Mouse (Mus musculus) heart, embryonic 11.5 days (tissue): ENCODE measurements around the gene Gm42715. TPM values are rescaled to one million over a fixed set of nuclear protein-coding genes. Genes with fewer than 3 reads are reported as not detected.

Source experiments
- ATAC-seq: fragments of 200-750 bp; cut with Nextera tagmentation; replicated peaks from 2 replicates; pipeline ENCODE4 v1.8.0; 2017; ENCODE audit warnings: moderate library complexity; ENCODE audit not compliant: insufficient number of reproducible peaks, low FRiP score, low TSS enrichment
- H3K27ac ChIP-seq: fragments of 300-500 bp; sonication (generic); 2 replicates; pipeline ENCODE4 v1.5.1; 2014; ENCODE audit warnings: mild to moderate bottlenecking, low read depth, low read length
- H3K27me3 ChIP-seq: fragments of 300-500 bp; sonication (generic); 2 replicates; pipeline ENCODE4 v1.6.1; 2014; ENCODE audit warnings: mild to moderate bottlenecking, low read length, mixed read lengths; ENCODE audit not compliant: control insufficient read depth, insufficient read depth
- H3K36me3 ChIP-seq: fragments of 300-500 bp; sonication (generic); 2 replicates; pipeline ENCODE4 v1.6.1; 2014; ENCODE audit warnings: mild to moderate bottlenecking, low read length, moderate library complexity, mixed read lengths; ENCODE audit not compliant: control insufficient read depth, insufficient read depth
- H3K4me1 ChIP-seq: fragments of 300-500 bp; sonication (generic); 2 replicates; pipeline ENCODE4 v1.6.1; 2014; ENCODE audit warnings: low read length; ENCODE audit not compliant: control insufficient read depth, insufficient read depth
- H3K4me2 ChIP-seq: fragments of 300-500 bp; sonication (generic); 2 replicates; pipeline ENCODE4 v1.6.1; 2014; ENCODE audit warnings: mild to moderate bottlenecking, moderate library complexity
- H3K4me3 ChIP-seq: fragments of 300-500 bp; sonication (generic); 2 replicates; pipeline ENCODE4 v1.5.1; 2014; ENCODE audit warnings: low read depth, low read length
- H3K9ac ChIP-seq: fragments of 300-500 bp; sonication (generic); 2 replicates; pipeline ENCODE4 v1.6.1; 2014; ENCODE audit warnings: mild to moderate bottlenecking, low read depth, low read length, moderate library complexity
- H3K9me3 ChIP-seq: fragments of 300-500 bp; sonication (generic); replicated peaks from 2 replicates; pipeline ENCODE4 v1.6.1; 2016; ENCODE audit warnings: low read length; ENCODE audit not compliant: control insufficient read depth
- WGBS: fragments of 180-500 bp; shearing (Covaris S2); extraction: QIAGEN DNeasy Blood & Tissue Kit; methylation state at CpG from one replicate; pipeline ENCODE4 v1.1.7; 2014; ENCODE audit not compliant: insufficient replicate concordance; 5-methylcytosine and 5-hydroxymethylcytosine counted together
- microRNA-seq: library from miRNA; unstranded; fragments of <30 nt; microRNA quantifications from one replicate; pipeline ENCODE4, GENCODE M21; 2016; ENCODE audit warnings: borderline number of aligned reads
- polyA plus RNA-seq: library from polyadenylated mRNA; unstranded; fragments of >200 nt; fragmentation: Nextera tagmentation; extraction: Ambion mirVana; gene quantifications from 2 replicates; pipeline ENCODE4 v1.2.1, GENCODE M21; 2014

The Gm42715 gene
- polyA plus RNA-seq, 1 experiment from 2014 or later: 12.6 TPM

DNA sequence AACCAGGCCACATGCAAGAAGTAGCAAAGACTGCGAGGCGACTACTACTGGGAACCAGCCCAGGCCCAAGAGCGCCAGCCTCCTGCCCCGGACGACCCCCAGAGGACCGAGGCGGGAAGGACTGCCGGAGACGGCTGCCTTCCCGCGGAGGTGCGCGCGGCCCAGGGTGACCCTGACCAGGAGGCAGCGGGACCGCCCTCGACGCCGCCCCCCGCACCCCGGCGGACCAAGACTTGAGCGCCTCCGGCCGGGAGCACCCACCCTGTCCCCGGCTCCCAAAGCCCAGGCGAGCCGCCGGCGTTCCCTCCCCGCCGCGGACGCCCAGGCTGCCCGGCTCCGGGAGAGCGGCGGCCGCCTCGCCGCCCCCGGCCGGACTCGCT is 95.1 kb downstream of the Gm42715 start:
- Histone ChIP-seq H3K9ac (peak overlapping the region; percentile 98), H3K4me1 (peaks cover 8% of the 10 kb centered on the region), H3K4me3 (peak overlapping the region; percentile 99), H3K36me3 (peaks cover 35% of the 10 kb centered on the region), H3K9me3 (peaks cover 19% of the 10 kb centered on the region), H3K4me2 (peak overlapping the region; percentile 67), H3K27me3 (no peaks in the 10 kb centered on the region), H3K27ac (peak overlapping the region; percentile 91)
- under 1% methylated on average over 20 of the region's 44 CpGs for WGBS
- peak; percentile 61 for ATAC-seq

DNA sequence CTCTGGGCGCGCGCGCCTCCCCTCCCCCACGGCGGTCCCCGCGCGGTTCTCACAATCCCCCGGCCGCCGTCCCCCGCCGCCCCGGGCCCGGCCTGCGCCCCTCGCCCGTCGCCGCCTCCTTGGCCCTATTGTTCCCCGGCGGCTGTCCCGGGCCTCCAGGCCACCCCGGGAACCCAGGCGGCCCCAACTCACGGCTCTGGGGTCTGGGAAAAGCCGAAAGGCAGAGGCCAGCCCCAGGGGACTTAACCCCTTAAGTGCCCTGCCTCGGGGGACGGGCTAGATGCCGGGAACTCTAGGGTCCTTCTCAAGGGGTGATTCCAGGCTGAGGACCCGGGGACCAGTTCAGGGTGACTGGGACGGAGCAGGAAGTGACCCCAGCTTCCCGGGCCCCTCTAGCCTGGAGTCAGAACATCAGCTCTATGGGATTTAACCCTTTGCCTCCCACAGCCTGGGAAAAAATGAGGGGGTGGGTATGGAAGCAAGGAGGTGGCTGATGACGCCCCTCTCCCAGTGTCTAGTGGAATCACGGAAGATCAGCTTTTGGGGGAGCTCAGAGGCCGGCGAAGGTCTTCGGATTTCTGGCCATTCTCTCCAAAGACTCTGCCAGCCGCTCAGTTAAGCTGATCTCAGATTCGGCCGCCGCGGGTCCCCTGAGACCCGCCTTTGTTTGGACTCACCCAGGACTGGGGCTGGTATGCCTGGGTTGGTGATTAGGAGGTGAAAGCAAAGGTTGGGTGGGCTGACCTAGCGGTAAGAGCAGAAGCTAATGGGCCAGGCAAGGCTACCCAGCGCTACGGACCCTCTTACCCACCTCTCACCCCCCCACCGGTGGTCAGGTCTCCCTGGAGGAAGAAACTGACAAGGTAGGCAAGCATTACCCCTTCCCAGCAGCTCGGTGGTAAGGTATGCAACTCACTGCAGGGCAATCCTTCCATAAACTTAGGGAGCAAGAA is 95.8 kb downstream of the Gm42715 start, which contains the start of gene Zfp629:
TSS of gene Zfp629 (minus strand) at position 907 of the 953 bp plus-strand sequence.
- H3K36me3 ChIP-seq: peaks cover 28% of the 10 kb centered on the region
- H3K9me3 ChIP-seq: peaks cover 17% of the 10 kb centered on the region
- H3K4me1 ChIP-seq: peaks cover 8% of the 10 kb centered on the region
- peak within 1 kb of the TSS; percentile 67 for H3K4me2 ChIP-seq
- H3K27ac ChIP-seq: peak within 1 kb of the TSS; percentile 91
- H3K4me3 ChIP-seq: peak within 1 kb of the TSS; percentile 99
- peak; percentile 79 for ATAC-seq
- H3K27me3 ChIP-seq: no peaks in the 10 kb centered on the region
- H3K9ac ChIP-seq: peak within 1 kb of the TSS; percentile 98
- 0% methylated on average over 24 of the region's 50 CpGs for WGBS

DNA sequence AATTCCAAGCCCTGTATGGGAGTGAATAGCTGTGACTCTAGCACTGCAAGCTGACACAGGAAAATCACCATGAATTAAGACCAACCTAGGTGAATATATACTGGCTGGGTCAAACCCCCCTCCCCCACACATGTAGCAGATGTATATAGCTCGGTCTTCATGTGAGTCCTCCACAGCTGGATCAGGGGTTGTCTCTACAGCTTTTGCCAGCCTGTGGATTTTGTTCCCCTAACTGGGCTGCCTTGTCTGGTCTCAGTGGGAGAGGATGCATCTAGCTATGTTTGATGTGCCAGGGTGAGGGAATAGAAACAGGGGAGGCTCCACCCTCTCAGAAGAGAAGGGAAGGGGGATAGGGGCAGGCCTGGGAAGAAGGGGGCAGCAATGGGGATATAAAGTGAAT is 97.0 kb downstream of the Gm42715 start:
- WGBS: 56% methylated on average over 1 of the region's 1 CpGs
- Histone ChIP-seq H3K36me3 (peaks cover 17% of the 10 kb centered on the region), H3K27me3 (no peaks in the 10 kb centered on the region), H3K4me1 (peaks cover 8% of the 10 kb centered on the region), H3K4me2 (no peak overlapping the region), H3K27ac (no peak overlapping the region), H3K9ac (no peak overlapping the region), H3K4me3 (no peak overlapping the region), H3K9me3 (peaks cover 10% of the 10 kb centered on the region)
- no peak for ATAC-seq

Small RNA genes within 50 kb of the gene (microRNA-seq; reads per million reads assigned to microRNA genes)
- not detected for gene Gm47278
- 1.1 reads per million, percentile 15 among the genes with 10 or more reads in this experiment for gene Mir7060

Other genes starting within 250 kb of the Gm42715 start
- 80.8 and 87.8 TPM in 2 replicates for gene Sephs2, start 245.5 kb upstream of the Gm42715 start, polyA plus RNA-seq
- 0.46 and 0.68 TPM in 2 replicates for gene Itgal, start 223.3 kb upstream of the Gm42715 start, polyA plus RNA-seq
- gene Zfp768, start 174.0 kb upstream of the Gm42715 start, polyA plus RNA-seq: 4.7 and 6.0 TPM in 2 replicates
- 4.4 and 4.9 TPM in 2 replicates for gene Zfp747, start 143.5 kb upstream of the Gm42715 start, polyA plus RNA-seq
- gene 9130019O22Rik, start 132.4 kb upstream of the Gm42715 start, polyA plus RNA-seq: 3.7 and 5.5 TPM in 2 replicates
- gene E430018J23Rik, start 126.0 kb upstream of the Gm42715 start, polyA plus RNA-seq: 4.9 and 5.6 TPM in 2 replicates
- 4.6 and 4.8 TPM in 2 replicates for gene Zfp764, start 112.8 kb upstream of the Gm42715 start, polyA plus RNA-seq
- gene Zfp688, start 97.5 kb upstream of the Gm42715 start, polyA plus RNA-seq: 14.7 and 23.5 TPM in 2 replicates
- 5.3 and 5.8 TPM in 2 replicates for gene Zfp689, start 70.4 kb upstream of the Gm42715 start, polyA plus RNA-seq
- gene Prr14, start 60.0 kb upstream of the Gm42715 start, polyA plus RNA-seq: 39.7 and 41.1 TPM in 2 replicates
- gene Fbrs, start 40.4 kb upstream of the Gm42715 start, polyA plus RNA-seq: 9.9 and 11.1 TPM in 2 replicates
- gene Srcap, start 7.6 kb upstream of the Gm42715 start, polyA plus RNA-seq: 36.8 and 46.6 TPM in 2 replicates
- gene Tmem265, start 41.8 kb downstream of the Gm42715 start, polyA plus RNA-seq: 3.0 and 5.6 TPM in 2 replicates
- 41.5 and 44.9 TPM in 2 replicates for gene Phkg2, start 53.8 kb downstream of the Gm42715 start, polyA plus RNA-seq
- 8.7 and 10.0 TPM in 2 replicates for gene Ccdc189, start 69.0 kb downstream of the Gm42715 start, polyA plus RNA-seq
- gene Rnf40, start 69.2 kb downstream of the Gm42715 start, polyA plus RNA-seq: 23.4 and 27.6 TPM in 2 replicates
- 11.2 and 12.0 TPM in 2 replicates for gene Zfp629, start 96.2 kb downstream of the Gm42715 start, polyA plus RNA-seq
- gene Bcl7c, start 189.3 kb downstream of the Gm42715 start, polyA plus RNA-seq: 32.5 and 34.4 TPM in 2 replicates
- gene Ctf1, start 193.2 kb downstream of the Gm42715 start, polyA plus RNA-seq: 4.7 and 4.9 TPM in 2 replicates
- 0.32 TPM in 1 of 2 replicates, not detected in the other for gene Ctf2, start 212.6 kb downstream of the Gm42715 start, polyA plus RNA-seq
- gene Fbxl19, start 225.0 kb downstream of the Gm42715 start, polyA plus RNA-seq: 2.5 and 3.3 TPM in 2 replicates